Mouse (Mus musculus) liver, embryonic 13.5 days (tissue): ENCODE results near the gene Slc38a4. TPM values are rescaled to one million over a fixed set of nuclear protein-coding genes. Genes with fewer than 3 reads are reported as not detected.

Source experiments
- ATAC-seq: fragments of 200-750 bp; cut with Nextera tagmentation; 2 replicates; pipeline ENCODE4 v1.8.0; 2017; ENCODE audit warnings: low read depth, mild to moderate bottlenecking, moderate number of reproducible peaks, moderate library complexity
- DNase-seq: peaks from one replicate; pipeline ENCODE4 v3.0.0; 2022
- H3K27ac ChIP-seq: fragments of 300-500 bp; sonication (generic); 2 replicates; pipeline ENCODE4 v1.5.1; 2015; ENCODE audit warnings: moderate library complexity, mild to moderate bottlenecking, inconsistent platforms
- H3K27me3 ChIP-seq: fragments of 300-500 bp; sonication (generic); 2 replicates; pipeline ENCODE4 v1.6.1; 2015; ENCODE audit warnings: mild to moderate bottlenecking, inconsistent platforms
- H3K36me3 ChIP-seq: fragments of 300-500 bp; sonication (generic); 2 replicates; pipeline ENCODE4 v1.6.1; 2015; ENCODE audit warnings: mild to moderate bottlenecking, inconsistent platforms
- H3K4me1 ChIP-seq: fragments of 300-500 bp; sonication (generic); replicated peaks from 2 replicates; pipeline ENCODE4 v1.6.1; 2015; ENCODE audit warnings: inconsistent platforms
- H3K4me2 ChIP-seq: fragments of 300-500 bp; sonication (generic); 2 replicates; pipeline ENCODE4 v1.6.1; 2015; ENCODE audit warnings: inconsistent platforms, mild to moderate bottlenecking, moderate library complexity
- H3K4me3 ChIP-seq: fragments of 300-500 bp; sonication (generic); replicated peaks from 2 replicates; pipeline ENCODE4 v1.5.1; 2015; ENCODE audit warnings: mild to moderate bottlenecking, inconsistent platforms
- H3K9ac ChIP-seq: fragments of 300-500 bp; sonication (generic); 2 replicates; pipeline ENCODE4 v1.6.1; 2015; ENCODE audit warnings: mild to moderate bottlenecking, inconsistent platforms
- H3K9me3 ChIP-seq: fragments of 300-500 bp; sonication (generic); replicated peaks from 2 replicates; pipeline ENCODE4 v1.6.1; 2016; ENCODE audit warnings: inconsistent platforms
- WGBS: fragments of 180-500 bp; shearing (Covaris S2); methylation state at CpG from one replicate; pipeline ENCODE4 v1.1.7; 2015; ENCODE audit not compliant: insufficient replicate concordance; 5-methylcytosine and 5-hydroxymethylcytosine counted together
- polyA plus RNA-seq: library from polyadenylated mRNA; unstranded; fragments of >200 nt; fragmentation: Nextera tagmentation; extraction: Ambion mirVana; gene quantifications from 2 replicates; pipeline ENCODE4 v1.2.1, GENCODE M21; 2015

The Slc38a4 gene
- polyA plus RNA-seq, 1 experiment from 2014 or later: 38.3 TPM

GRCm38 (mm10) chr15:97054131-97054530 lies 1.6 kb downstream of the Slc38a4 start:
- WGBS: 43% methylated on average over 15 of the region's 15 CpGs
- Histone ChIP-seq H3K27ac (no peak overlapping the region), H3K4me3 (peak overlapping the region; percentile 50), H3K36me3 (no peaks in the 10 kb centered on the region), H3K4me1 (peaks cover 12% of the 10 kb centered on the region), H3K9me3 (peaks cover 8% of the 10 kb centered on the region), H3K4me2 (peak overlapping the region; percentile 51), H3K9ac (peak overlapping the region; percentile 55), H3K27me3 (peaks cover 32% of the 10 kb centered on the region)
- DNase-seq (no peak), ATAC-seq (no peak)

GRCm38 (mm10) chr15:97050436-97050835 lies 5.3 kb downstream of the Slc38a4 start:
- ATAC-seq: no peak
- H3K4me1 ChIP-seq: peaks cover 10% of the 10 kb centered on the region
- no peak overlapping the region for H3K4me3 ChIP-seq
- peaks cover 8% of the 10 kb centered on the region for H3K9me3 ChIP-seq
- no peak overlapping the region for H3K27ac ChIP-seq
- H3K27me3 ChIP-seq: peaks cover 19% of the 10 kb centered on the region
- no peaks in the 10 kb centered on the region for H3K36me3 ChIP-seq
- H3K9ac ChIP-seq: no peak overlapping the region
- no peak overlapping the region for H3K4me2 ChIP-seq
- WGBS: 59% methylated on average over 12 of the region's 12 CpGs
- DNase-seq: no peak

DNA sequence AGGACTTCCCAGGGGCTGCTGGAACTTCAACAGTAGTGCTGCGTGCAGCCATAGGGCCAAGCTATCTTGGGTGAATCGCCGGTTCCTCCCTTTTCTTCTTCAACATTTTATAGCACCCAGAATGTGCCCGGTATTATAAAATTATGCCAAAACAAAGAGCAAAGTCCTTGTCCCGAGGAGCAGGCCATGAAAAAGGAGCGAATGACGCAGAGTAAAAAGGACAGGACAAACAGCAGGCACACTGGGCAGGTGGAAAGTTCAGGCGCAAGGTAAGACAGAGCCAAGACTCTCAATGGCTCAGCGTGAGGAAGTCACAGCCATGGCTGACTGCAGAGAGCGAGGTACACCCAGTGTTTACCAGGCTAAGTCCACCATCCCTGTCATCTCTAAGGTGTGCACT lies 5.7 kb downstream of the Slc38a4 start:
- H3K27ac ChIP-seq: no peak overlapping the region
- H3K27me3 ChIP-seq: peaks cover 15% of the 10 kb centered on the region
- WGBS: 67% methylated on average over 10 of the region's 10 CpGs
- H3K9me3 ChIP-seq: peaks cover 8% of the 10 kb centered on the region
- no peaks in the 10 kb centered on the region for H3K36me3 ChIP-seq
- no peak for ATAC-seq
- H3K4me2 ChIP-seq: no peak overlapping the region
- H3K4me1 ChIP-seq: peaks cover 10% of the 10 kb centered on the region
- no peak overlapping the region for H3K4me3 ChIP-seq
- no peak for DNase-seq
- H3K9ac ChIP-seq: no peak overlapping the region

GRCm38 (mm10) chr15:97049281-97049841 lies 6.4 kb downstream of the Slc38a4 start:
- peaks cover 10% of the 10 kb centered on the region for H3K4me1 ChIP-seq
- no peak overlapping the region for H3K27ac ChIP-seq
- H3K4me3 ChIP-seq: no peak overlapping the region
- peaks cover 8% of the 10 kb centered on the region for H3K27me3 ChIP-seq
- H3K9ac ChIP-seq: no peak overlapping the region
- no peak for DNase-seq
- H3K9me3 ChIP-seq: peaks cover 2% of the 10 kb centered on the region
- H3K4me2 ChIP-seq: no peak overlapping the region
- no peak for ATAC-seq
- H3K36me3 ChIP-seq: no peaks in the 10 kb centered on the region
- 62% methylated on average over 11 of the region's 11 CpGs for WGBS

DNA sequence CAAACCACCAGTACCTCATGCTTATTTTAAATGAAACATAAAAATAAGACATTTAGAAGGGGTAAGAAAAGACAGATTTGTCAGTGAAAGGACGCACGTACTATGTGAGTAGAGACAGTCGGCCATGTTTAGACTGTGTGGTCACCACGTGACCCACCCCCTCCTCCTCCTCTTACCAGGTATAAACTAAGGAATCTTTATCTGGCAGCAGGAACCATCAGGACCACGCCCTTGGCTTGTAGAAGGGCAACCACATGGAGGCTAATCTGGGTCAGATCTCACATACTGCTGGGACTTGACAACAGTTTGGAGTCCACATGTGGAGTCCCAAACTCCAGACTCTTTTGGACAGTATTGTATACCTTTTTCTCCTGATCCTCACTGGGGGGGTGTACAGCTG lies 7.5 kb downstream of the Slc38a4 start:
- Histone ChIP-seq H3K4me1 (peaks cover 13% of the 10 kb centered on the region), H3K9ac (no peak overlapping the region), H3K36me3 (no peaks in the 10 kb centered on the region), H3K27ac (no peak overlapping the region), H3K4me3 (no peak overlapping the region), H3K9me3 (no peaks in the 10 kb centered on the region), H3K27me3 (0 out of 2 replicates have a peak, but pooled peaks cover 4% of the 10 kb centered on the region), H3K4me2 (no peak overlapping the region)
- ATAC-seq (no peak), DNase-seq (no peak)
- WGBS: 61% methylated on average over 5 of the region's 5 CpGs

DNA sequence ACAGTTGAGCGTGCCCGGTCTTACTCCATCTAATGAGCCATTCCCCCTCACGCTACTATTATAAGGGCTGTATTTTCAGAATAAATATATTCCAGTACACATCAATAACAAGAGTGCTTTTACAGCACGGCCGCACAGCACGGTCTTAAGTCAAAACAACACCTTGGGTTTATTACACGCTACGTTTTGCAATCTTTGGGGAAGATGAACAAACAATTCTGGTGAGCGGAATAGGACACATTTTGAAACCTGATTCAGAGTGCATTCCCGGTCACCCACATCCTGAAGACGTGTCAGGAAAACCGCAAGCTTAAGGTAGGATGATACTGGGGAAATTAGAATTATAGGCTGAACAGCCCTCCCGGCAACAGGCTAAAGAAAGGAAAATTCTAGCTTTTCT lies 11.8 kb downstream of the Slc38a4 start:
- Histone ChIP-seq H3K4me3 (no peak overlapping the region), H3K9me3 (no peaks in the 10 kb centered on the region), H3K27me3 (no peaks in the 10 kb centered on the region), H3K4me2 (no peak overlapping the region), H3K27ac (no peak overlapping the region), H3K36me3 (no peaks in the 10 kb centered on the region), H3K9ac (no peak overlapping the region), H3K4me1 (peaks cover 9% of the 10 kb centered on the region)
- 82% methylated on average over 13 of the region's 13 CpGs for WGBS
- DNase-seq: no peak
- no peak for ATAC-seq

GRCm38 (mm10) chr15:97042001-97042491 lies 13.7 kb downstream of the Slc38a4 start:
- ATAC-seq: no peak

DNA sequence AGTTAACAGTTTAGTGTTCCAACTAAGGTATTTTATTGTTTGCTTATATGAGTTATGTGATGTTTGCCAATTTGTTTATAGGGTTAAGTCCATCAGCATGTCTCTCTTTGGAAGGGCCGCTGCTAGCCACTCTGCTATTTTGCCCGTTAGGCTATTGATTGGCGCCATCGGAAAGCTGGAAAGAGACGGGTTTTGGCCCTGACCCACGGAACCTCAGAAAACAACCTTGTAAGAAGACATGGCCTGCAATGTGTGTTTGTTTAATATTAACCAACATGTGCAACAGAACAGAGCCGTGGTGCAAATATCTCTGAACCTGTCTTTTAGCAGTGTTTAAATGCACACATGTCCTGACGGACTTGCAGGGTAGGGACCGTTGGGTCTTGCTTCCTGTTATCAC lies 14.6 kb downstream of the Slc38a4 start:
- Histone ChIP-seq H3K9ac (no peak overlapping the region), H3K9me3 (no peaks in the 10 kb centered on the region), H3K27ac (0 out of 2 replicates have a peak overlapping the region, but pooled peaks have one; percentile 47), H3K36me3 (no peaks in the 10 kb centered on the region), H3K4me1 (peaks cover 9% of the 10 kb centered on the region; the same call in 1 of the 2 replicates), H3K27me3 (no peaks in the 10 kb centered on the region), H3K4me2 (no peak overlapping the region), H3K4me3 (no peak overlapping the region)
- 71% methylated on average over 9 of the region's 9 CpGs for WGBS
- no peak for DNase-seq
- ATAC-seq: no peak

More at GRCm38 (mm10) chr15:97042001-97042491, 13.7 kb downstream of the Slc38a4 start:
- H3K4me1 ChIP-seq: peaks cover 9% of the 10 kb centered on the region; the same call in 1 of the 2 replicates
- H3K27ac ChIP-seq: no peak overlapping the region
- H3K4me3 ChIP-seq: no peak overlapping the region
- H3K36me3 ChIP-seq: no peaks in the 10 kb centered on the region
- no peak overlapping the region for H3K9ac ChIP-seq
- H3K4me2 ChIP-seq: no peak overlapping the region
- H3K9me3 ChIP-seq: no peaks in the 10 kb centered on the region
- DNase-seq: no peak
- no peaks in the 10 kb centered on the region for H3K27me3 ChIP-seq
- 65% methylated on average over 7 of the region's 7 CpGs for WGBS

GRCm38 (mm10) chr15:97037710-97038109 lies 18.0 kb downstream of the Slc38a4 start:
- no peaks in the 10 kb centered on the region for H3K9me3 ChIP-seq
- no peak overlapping the region for H3K4me2 ChIP-seq
- no peak overlapping the region for H3K27ac ChIP-seq
- 42% methylated on average over 8 of the region's 8 CpGs for WGBS
- H3K9ac ChIP-seq: no peak overlapping the region
- DNase-seq: no peak
- peaks cover 10% of the 10 kb centered on the region; the same call in 1 of the 2 replicates for H3K4me1 ChIP-seq
- no peak for ATAC-seq
- no peak overlapping the region for H3K4me3 ChIP-seq
- no peaks in the 10 kb centered on the region for H3K36me3 ChIP-seq
- H3K27me3 ChIP-seq: no peaks in the 10 kb centered on the region

GRCm38 (mm10) chr15:97035892-97036291 lies 19.9 kb downstream of the Slc38a4 start:
- 0 out of 2 replicates have a peak, but pooled peaks cover 9% of the 10 kb centered on the region for H3K4me1 ChIP-seq
- DNase-seq (no peak), ATAC-seq (no peak)
- 51% methylated on average over 6 of the region's 6 CpGs for WGBS
- H3K4me2 ChIP-seq: no peak overlapping the region
- H3K27ac ChIP-seq: no peak overlapping the region
- H3K36me3 ChIP-seq: no peaks in the 10 kb centered on the region
- H3K9me3 ChIP-seq: no peaks in the 10 kb centered on the region
- no peak overlapping the region for H3K9ac ChIP-seq
- no peaks in the 10 kb centered on the region for H3K27me3 ChIP-seq
- no peak overlapping the region for H3K4me3 ChIP-seq

DNA sequence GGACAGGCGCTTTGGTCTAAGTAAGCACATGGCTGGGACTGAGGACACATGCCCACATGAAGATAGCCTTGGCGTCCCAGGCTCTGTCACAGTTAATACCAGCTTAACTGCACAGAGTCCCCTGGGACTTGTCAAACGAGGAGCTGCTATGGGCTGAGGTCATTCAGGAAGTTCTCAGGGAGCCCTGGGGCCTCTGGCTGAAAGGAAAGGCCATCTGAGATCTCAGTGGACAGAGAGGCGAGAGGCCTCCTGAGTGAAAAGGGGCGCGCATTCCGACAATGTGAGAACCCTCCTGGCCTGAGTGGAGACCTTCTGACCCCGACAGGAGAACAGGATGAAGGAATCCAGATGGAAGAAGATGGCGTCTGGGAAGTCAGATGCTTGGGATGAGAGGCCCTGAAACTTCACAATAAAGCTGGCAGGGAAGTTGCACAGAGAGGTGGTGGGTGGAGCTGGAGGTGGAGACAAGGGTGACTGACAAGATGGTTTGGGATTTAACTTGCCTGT lies 22.2 kb downstream of the Slc38a4 start:
- H3K4me3 ChIP-seq: no peak overlapping the region
- ATAC-seq: no peak
- H3K27me3 ChIP-seq: no peaks in the 10 kb centered on the region
- no peak overlapping the region for H3K4me2 ChIP-seq
- DNase-seq: no peak
- WGBS: 48% methylated on average over 9 of the region's 9 CpGs
- no peak overlapping the region for H3K9ac ChIP-seq
- H3K36me3 ChIP-seq: no peaks in the 10 kb centered on the region
- H3K4me1 ChIP-seq: 0 out of 2 replicates have a peak, but pooled peaks cover 9% of the 10 kb centered on the region
- H3K27ac ChIP-seq: no peak overlapping the region; the same call in 1 of the 2 replicates
- no peaks in the 10 kb centered on the region for H3K9me3 ChIP-seq

DNA sequence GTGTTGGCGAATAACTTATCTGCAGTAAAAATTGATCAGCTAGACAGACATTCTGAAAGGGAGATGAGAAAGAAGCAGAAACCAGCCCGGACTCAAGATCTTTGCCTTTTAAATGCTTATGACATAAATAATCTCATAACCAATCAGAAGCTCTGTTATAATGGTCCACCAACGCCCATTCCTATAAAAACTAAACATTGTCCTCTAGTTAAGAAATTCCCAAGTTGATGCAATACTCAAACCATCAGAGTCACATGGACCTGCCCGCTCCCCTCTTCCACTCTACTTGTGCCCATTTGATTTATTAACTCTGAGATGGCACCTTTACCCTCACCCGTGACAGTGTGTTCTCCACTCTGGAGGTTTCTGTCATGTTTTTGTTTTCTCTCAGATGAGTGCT lies 23.9 kb downstream of the Slc38a4 start:
- Histone ChIP-seq H3K4me1 (peaks cover 17% of the 10 kb centered on the region; the same call in 1 of the 2 replicates), H3K9me3 (no peaks in the 10 kb centered on the region), H3K27me3 (no peaks in the 10 kb centered on the region), H3K9ac (no peak overlapping the region), H3K4me3 (no peak overlapping the region), H3K36me3 (no peaks in the 10 kb centered on the region), H3K4me2 (no peak overlapping the region), H3K27ac (no peak overlapping the region)
- DNase-seq (no peak), ATAC-seq (no peak)
- 58% methylated on average over 5 of the region's 5 CpGs for WGBS
